Mouse (Mus musculus): ENCODE measurements around the gene Prss56.

DNA sequence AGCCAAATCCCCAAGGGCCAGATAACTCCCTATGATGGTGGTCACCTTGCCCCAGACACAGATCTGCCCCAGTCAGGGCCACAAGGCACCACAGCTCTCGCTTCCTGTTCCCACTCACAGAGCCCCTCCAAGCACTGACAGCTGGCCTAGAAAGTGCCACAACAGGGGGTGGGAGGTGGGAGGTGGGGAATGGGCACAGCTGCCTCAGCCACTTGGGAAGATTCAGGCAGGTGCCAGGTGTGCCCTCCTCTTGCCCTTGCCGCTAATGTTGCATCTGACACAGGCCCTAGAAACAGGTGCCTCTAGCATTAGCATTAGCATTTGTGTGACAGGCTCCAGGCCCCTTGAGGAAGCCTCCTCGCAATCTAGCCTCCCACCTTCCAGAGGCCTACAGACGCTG, 41.6 kb upstream of the Prss56 start:
- TF ChIP-seq CTCF (IDR thresholded peaks at IDR 0.05; ENCODE audit: low read depth), result no peak
- TF ChIP-seq EP300 (optimal IDR thresholded peaks at IDR 0.05), result no peak
